Mouse (Mus musculus) left cerebral cortex, postnatal 10 days (tissue): ENCODE measurements at regions not wholly inside any gene's neighbourhood (a gene's known extent, or its start where the extent isn't known, plus 50 kb on each side); places are given as distances from the start of the nearest gene placed in this dataset.

Source experiments
- DNase-seq, 2 experiments: peaks; one replicate each; pipeline ENCODE4 v3.0.0; 2021 to 2022; ENCODE audit warnings: low spot score in 2 of 2, mixed read lengths in 1 of 2; ENCODE audit errors: extremely low spot score in 1 of 2
- intact Hi-C: fragments of 180-260 bp; cut with DNase I; formaldehyde crosslinking; loops from one replicate; pipeline ENCODE4 v1.15.1; 2025

DNA sequence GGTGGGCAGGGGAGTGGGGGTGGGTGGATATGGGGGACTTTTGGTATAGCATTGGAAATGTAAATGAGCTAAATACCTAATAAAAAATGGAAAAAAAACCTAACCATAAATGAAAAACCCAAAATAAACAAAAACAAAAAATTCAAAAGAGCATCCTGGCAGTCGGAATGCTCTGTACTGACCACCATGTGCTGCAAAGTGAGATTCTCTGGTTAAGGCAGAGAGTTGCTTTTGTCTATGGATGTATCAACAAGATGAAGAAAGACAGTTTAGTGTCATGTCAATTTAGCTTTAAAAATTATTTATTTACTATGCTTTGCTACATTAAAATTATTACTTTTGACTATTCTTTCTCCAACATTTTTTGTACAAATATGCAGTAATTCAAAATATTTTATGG is 88.5 kb downstream of the E330014E10Rik start:
- intact Hi-C loops: no loop called here
- no peak for DNase-seq

DNA sequence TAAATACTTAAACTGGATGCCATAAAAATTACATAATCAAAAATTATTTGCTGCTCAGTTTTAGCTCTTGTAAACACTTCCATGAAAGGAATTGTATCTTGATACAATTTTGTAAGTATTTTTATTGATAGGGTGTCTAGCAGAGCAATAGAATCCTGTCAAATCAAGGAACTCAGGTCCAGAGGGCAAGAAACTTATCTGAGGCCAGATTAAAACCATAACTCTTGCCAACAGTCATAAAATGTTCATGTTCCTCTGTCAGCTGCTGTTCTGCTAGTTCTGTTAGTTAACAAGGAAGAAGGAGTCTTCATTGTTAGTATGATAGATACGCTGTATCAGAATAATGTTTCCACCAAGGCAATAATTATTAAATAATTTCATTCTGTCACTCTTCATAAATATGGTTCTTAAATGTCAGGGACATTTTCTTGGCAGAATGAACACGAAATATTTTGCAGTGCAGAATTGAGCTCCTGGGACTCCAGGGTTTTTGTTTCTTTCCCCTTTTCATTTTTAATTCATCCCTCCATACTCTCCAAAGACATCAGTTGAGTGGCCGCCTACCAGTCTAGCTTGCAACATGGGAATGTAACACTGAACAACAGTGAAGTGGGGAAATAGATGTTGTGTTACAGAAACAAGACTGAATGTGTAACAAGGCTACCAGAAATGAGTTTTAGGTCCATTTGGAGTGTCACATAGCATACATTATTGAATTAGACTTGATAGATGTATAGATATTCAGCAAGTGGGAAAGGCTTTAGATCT is 89.1 kb downstream of the E330014E10Rik start:
- intact Hi-C loops: no loop called here

DNA sequence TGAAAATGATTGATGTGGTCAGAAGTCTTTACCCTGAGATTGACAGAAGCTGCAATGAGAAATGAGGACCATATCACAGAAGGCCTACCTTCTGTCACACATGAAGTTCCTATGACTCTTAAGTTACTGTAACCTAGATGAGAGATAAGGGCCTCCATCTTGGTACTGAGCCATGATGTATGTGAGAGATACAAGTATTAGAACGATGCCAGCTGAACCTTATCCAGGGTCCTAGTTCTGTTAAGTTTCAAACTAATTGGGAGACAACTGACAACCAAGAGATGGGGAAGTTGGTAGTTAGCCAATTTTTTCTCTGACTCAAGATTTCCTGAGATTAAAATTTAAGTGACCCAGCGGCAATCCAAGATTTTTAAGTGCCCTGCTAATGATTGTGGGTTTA is 89.7 kb downstream of the E330014E10Rik start:
- intact Hi-C loops: no loop called here
- DNase-seq: no peak

More for the DNA sequence above, 89.1 kb downstream of the E330014E10Rik start:
- DNase-seq: no peak

DNA sequence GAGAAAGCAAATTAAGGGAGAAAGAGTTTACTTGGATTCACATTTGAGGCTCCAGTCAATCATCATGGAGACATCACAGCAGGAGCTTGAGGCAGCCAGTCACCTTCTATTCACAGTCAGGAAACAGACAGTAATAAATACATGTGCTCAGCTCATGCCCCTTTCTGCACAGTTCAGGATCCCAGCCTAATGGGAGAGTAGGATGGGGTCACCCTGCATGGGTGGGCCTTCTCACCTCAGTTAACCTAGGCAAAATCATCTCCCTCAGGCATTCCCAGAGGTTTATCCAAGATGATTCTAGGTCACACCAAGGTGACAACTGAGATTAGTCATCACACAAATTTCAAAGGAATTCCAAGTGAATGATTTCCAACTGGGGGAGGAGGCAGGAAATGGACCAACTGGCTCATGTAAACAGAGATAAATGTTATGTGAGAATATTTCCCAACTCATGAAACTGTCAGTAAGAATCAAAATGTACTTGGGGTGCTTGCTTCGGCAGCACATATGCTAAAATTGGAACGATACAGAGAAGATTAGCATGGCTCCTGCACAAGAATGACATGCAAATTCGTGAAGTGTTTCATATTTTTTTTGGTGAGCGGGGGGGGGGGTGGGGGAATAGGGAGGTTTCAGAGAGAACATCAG is 89.8 kb upstream of the Cxcl13 start:
- DNase-seq: no peak
- intact Hi-C loops: no loop called here

DNA sequence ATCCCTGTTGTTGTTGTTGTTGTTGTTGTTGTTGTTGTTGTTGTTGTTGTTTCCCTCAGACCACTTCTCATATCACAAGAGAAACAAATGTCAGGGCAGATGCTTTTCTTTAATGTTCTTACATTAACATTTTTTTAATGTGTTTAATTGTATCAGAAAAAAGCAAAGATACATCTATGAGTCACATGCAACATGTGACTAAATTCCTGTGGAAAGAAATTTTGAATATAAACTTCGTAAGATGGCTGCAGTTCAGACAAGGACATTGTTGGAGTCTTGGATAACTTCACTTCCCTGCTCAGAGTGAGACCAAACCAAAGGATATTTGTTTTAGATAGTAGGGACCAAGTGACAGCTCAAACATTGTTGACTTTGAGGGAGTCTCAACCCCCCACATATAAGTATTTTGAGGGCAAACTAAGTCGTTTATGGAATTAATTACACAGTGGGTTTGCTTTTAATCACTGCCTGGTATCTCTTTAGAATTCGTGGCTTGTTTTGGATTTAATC is 86.4 kb upstream of the Cxcl13 start:
- intact Hi-C loops: no loop called here
- no peak for DNase-seq

DNA sequence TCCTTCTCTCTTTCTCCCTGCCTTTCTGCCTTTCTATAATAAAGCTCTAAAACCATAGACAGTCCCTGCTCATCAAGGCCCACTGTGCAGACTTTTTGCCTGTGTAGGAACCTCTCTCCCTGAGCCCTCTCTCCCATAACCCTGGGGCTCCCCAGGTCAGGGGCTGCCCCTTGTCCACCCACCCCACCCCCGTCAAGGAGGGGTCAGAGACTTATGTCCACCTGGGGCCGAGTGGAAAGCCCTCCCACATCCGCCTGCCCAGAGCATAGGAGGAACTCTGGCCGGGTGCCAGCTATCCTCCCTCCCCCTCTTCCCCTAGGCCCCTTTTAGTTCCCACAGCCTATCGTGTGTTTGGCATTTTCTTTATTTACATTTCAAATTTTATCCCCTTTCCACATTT is 81.8 kb upstream of the Cxcl13 start:
- intact Hi-C loops: no loop called here
- DNase-seq: peak in 1 of 2 experiments; percentile 30

DNA sequence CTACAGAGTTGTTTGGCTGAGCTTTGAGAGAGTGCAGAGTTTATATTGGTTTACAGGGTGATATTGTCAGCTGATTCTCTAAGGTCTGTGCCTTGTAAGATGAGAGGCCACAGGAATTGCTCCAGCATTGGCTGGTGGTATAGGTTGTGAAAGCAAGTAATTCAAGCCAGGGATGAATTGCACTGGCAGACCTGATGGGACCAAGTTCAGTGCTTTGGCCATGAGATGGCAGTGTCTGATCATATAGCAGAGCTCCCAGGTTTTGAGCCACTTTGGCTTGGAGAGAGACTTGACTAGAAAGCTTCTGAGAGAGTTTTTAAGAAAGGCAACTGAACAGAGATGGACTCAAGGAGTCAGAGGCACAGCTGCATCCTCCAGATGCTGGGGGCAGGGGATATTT is 75.8 kb upstream of the Cxcl13 start:
- intact Hi-C loops: loop anchor here (2.0 to 10.0 kb wide), 3 partner anchors 70 to 474 kb away; no protein-coding TSS in a partner anchor
- peak; percentile 51 to 59 for DNase-seq
